Mouse (Mus musculus): Measurements from ENCODE around the gene Mrpl2. TPM values are rescaled to one million over a fixed set of nuclear protein-coding genes. Genes with fewer than 3 reads are reported as not detected.

Mrpl2 gene
- polyA plus RNA-seq, 1 experiment from 2014 or later = 108 TPM

- no peaks in the 10 kb centered on the region for H3K9me3 ChIP-seq (replicated peaks; ENCODE audit: control insufficient read depth, low read length)
- WGBS = 89% methylated on average over 5 of the region's 5 CpGs
- no peak overlapping the region for H3K4me2 ChIP-seq (ENCODE audit: low read length)
- H3K4me3 ChIP-seq (ENCODE audit: low read depth, low read length) = no peak overlapping the region
- no peaks in the 10 kb centered on the region for H3K27me3 ChIP-seq (replicated peaks; ENCODE audit: control insufficient read depth, insufficient read depth, low read length)
- no peaks in the 10 kb centered on the region for H3K4me1 ChIP-seq (ENCODE audit: control insufficient read depth, insufficient read depth, low read length)
- DNase-seq (ENCODE audit: low spot score) (no peak), ATAC-seq (no peak)
- no peak overlapping the region for H3K27ac ChIP-seq (ENCODE audit: low read depth, low read length)
- peaks cover 92% of the 10 kb centered on the region for H3K36me3 ChIP-seq (ENCODE audit: control insufficient read depth, insufficient read depth, low read length)
- H3K9ac ChIP-seq (ENCODE audit: low read length) = no peak overlapping the region
These were observed 16.7 kb downstream of the Mrpl2 start for GRCm38 (mm10) chr17:46662730-46663129.

DNA sequence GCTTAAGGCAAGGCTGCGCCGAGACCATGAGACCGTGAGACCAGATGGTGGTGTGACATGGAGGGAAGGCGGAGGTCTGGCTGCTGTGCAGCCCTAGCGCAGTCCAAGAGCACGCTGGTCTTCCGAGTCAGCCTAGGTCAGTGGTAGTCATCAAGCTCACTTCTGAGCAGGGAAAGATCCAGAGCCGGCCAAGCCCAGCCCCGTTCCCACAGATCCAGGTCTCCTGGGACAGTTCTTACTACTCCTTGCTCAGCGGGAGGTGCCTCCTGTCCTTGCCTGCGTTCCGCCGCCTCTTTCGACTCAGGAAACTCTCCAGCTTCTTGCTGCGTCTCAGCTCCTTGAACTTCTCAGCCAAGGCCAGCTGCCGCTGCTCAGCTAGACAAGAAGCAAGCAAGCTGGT, 21.7 kb downstream of the Mrpl2 start:
- H3K4me3 ChIP-seq (ENCODE audit: low read depth, low read length) = no peak overlapping the region
- no peak for ATAC-seq
- no peaks in the 10 kb centered on the region for H3K4me1 ChIP-seq (ENCODE audit: control insufficient read depth, insufficient read depth, low read length)
- DNase-seq (ENCODE audit: low spot score) = no peak
- WGBS = 98% methylated on average over 16 of the region's 16 CpGs
- no peak overlapping the region for H3K9ac ChIP-seq (ENCODE audit: low read length)
- no peak overlapping the region for H3K4me2 ChIP-seq (ENCODE audit: low read length)
- no peaks in the 10 kb centered on the region for H3K27me3 ChIP-seq (replicated peaks; ENCODE audit: control insufficient read depth, insufficient read depth, low read length)
- H3K9me3 ChIP-seq (replicated peaks; ENCODE audit: control insufficient read depth, low read length) = no peaks in the 10 kb centered on the region
- no peak overlapping the region for H3K27ac ChIP-seq (ENCODE audit: low read depth, low read length)
- peaks cover 80% of the 10 kb centered on the region for H3K36me3 ChIP-seq (ENCODE audit: control insufficient read depth, insufficient read depth, low read length)

- Histone ChIP-seq H3K9me3 (replicated peaks; ENCODE audit: control insufficient read depth, low read length) (no peaks in the 10 kb centered on the region), H3K36me3 (ENCODE audit: control insufficient read depth, insufficient read depth, low read length) (peaks cover 60% of the 10 kb centered on the region), H3K27me3 (replicated peaks; ENCODE audit: control insufficient read depth, insufficient read depth, low read length) (no peaks in the 10 kb centered on the region), H3K4me2 (ENCODE audit: low read length) (no peak overlapping the region), H3K4me3 (ENCODE audit: low read depth, low read length) (no peak overlapping the region), H3K4me1 (ENCODE audit: control insufficient read depth, insufficient read depth, low read length) (peaks cover 6% of the 10 kb centered on the region; the same call in 1 of the 2 replicates), H3K9ac (ENCODE audit: low read length) (no peak overlapping the region), H3K27ac (ENCODE audit: low read depth, low read length) (no peak overlapping the region)
- DNase-seq (ENCODE audit: low spot score) = no peak
- 96% methylated on average over 10 of the region's 10 CpGs for WGBS
- ATAC-seq = no peak
These were observed 23.9 kb downstream of the Mrpl2 start for GRCm38 (mm10) chr17:46669911-46670310.

DNA sequence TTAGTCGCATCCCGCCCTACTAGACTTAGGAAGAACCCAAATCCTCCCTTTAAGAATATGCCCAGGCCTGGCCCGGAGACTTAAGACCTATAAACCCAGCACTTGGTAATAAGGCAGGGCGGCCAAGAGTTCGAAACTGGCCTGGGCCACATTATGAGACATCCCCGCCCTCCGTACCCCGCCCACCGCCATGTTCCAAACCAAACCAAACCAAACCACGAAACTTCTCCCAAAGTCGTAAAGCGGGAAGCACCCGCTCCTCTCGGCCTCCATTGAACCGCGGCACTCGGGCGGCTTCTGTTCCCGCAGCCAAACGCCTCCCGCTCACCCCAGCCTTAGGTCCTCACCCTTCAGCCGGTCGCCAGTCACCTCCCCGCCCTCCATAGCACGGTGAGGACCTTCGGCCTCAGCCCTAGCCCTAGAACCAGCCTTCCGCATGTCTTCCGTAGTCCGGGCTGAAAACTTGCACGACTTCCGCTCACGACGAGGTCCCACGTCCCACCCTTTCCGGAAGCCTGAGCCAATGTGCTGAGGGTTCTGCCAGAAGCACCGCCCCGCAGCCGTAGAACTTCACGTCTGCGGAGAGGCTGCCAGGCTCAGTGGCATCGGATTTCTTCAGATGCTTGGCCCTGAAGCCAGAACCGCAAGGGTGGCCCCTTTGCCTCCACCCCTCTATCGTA, 28.0 kb downstream of the Mrpl2 start, which contains the start of gene Rrp36:
TSS of gene Rrp36 (minus strand) at position 503 of the 680 bp plus-strand sequence.
- peak within 1 kb of the TSS; percentile 67 for H3K4me3 ChIP-seq (ENCODE audit: low read depth, low read length)
- peak; percentile 95 for ATAC-seq
- DNase-seq (ENCODE audit: low spot score) = peak; percentile 96
- H3K9ac ChIP-seq (ENCODE audit: low read length) = peak within 1 kb of the TSS; percentile 74
- WGBS = under 1% methylated on average over 43 of the region's 43 CpGs
- no peaks in the 10 kb centered on the region for H3K9me3 ChIP-seq (replicated peaks; ENCODE audit: control insufficient read depth, low read length)
- peak within 1 kb of the TSS; percentile 49 for H3K27ac ChIP-seq (ENCODE audit: low read depth, low read length)
- H3K36me3 ChIP-seq (ENCODE audit: control insufficient read depth, insufficient read depth, low read length) = peaks cover 63% of the 10 kb centered on the region
- H3K27me3 ChIP-seq (replicated peaks; ENCODE audit: control insufficient read depth, insufficient read depth, low read length) = no peaks in the 10 kb centered on the region
- H3K4me2 ChIP-seq (ENCODE audit: low read length) = peak within 1 kb of the TSS; percentile 91
- peaks cover 8% of the 10 kb centered on the region for H3K4me1 ChIP-seq (ENCODE audit: control insufficient read depth, insufficient read depth, low read length)

DNA sequence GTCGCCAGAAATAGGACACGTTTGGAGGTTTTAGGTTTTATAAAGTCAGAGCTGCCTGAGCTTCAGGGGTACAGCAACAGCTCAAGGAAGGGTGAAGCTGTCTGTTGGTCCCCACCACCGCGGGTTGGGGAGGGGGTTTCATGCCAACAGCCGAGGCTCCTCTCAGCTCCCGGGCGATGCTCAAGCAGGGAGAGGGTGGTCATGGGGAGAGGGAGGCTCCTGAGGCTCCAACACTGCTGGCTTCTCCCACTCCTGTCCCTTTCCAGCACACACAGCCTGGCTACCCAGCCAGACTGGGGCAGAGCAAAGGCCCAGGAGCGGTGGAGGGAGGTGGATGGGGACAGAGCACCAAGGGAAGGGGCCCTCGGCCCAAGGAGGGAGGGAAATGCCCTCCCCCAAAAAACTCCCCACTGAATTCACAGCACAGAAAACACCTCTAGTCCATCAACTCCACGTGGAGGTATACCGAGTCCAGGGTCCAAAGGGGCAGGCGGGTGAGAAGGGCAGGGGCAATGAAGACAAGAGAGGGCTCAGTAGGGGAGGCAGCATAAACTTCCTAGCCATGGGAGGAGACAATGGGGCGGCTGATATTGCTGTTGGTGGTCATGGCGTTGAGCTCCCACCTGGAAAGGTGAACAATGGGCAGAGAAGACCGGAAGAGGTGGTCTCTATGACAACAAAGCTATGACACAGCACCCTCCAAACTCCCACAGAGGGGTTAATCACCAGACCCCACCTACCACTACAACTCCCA, 28.7 kb downstream of the Mrpl2 start:
- Histone ChIP-seq H3K27ac (ENCODE audit: low read depth, low read length) (peak overlapping the region; percentile 10), H3K4me2 (ENCODE audit: low read length) (peak overlapping the region; percentile 91), H3K4me1 (ENCODE audit: control insufficient read depth, insufficient read depth, low read length) (peaks cover 15% of the 10 kb centered on the region), H3K9ac (ENCODE audit: low read length) (peak overlapping the region; percentile 3; the same call in 1 of the 2 replicates), H3K36me3 (ENCODE audit: control insufficient read depth, insufficient read depth, low read length) (peaks cover 56% of the 10 kb centered on the region), H3K9me3 (replicated peaks; ENCODE audit: control insufficient read depth, low read length) (no peaks in the 10 kb centered on the region), H3K27me3 (replicated peaks; ENCODE audit: control insufficient read depth, insufficient read depth, low read length) (no peaks in the 10 kb centered on the region), H3K4me3 (ENCODE audit: low read depth, low read length) (peak overlapping the region; percentile 67)
- no peak for DNase-seq (ENCODE audit: low spot score)
- peak; percentile 28 for ATAC-seq
- WGBS = 24% methylated on average over 15 of the region's 15 CpGs

DNA sequence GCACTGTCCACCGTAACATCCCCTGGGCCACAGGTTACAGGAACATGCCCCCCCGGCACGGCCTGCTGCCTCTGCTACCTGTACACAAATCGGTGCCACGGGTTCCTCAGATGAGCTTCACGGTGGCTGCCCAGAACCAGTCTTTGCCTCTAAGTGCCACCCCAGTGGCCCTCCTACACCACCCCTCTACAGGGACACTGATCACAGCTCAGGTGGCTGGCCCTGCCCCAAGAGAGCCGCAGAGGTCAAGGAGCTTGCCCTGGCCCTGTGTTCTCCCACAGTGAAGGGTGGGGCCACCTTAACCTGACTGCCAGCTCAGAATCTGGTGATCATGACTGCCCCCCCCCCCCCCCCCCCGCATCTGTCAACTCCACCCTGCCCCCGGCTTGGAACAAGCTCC, 32.4 kb downstream of the Mrpl2 start, which contains the start of gene Mea1:
TSS of gene Mea1 (plus strand) at position 378 of the 400 bp plus-strand sequence.
- DNase-seq (ENCODE audit: low spot score) = no peak
- H3K9me3 ChIP-seq (replicated peaks; ENCODE audit: control insufficient read depth, low read length) = no peaks in the 10 kb centered on the region
- H3K4me2 ChIP-seq (ENCODE audit: low read length) = peak within 1 kb of the TSS; percentile 77
- 92% methylated on average over 8 of the region's 9 CpGs for WGBS
- peaks cover 21% of the 10 kb centered on the region for H3K4me1 ChIP-seq (ENCODE audit: control insufficient read depth, insufficient read depth, low read length)
- peaks cover 45% of the 10 kb centered on the region for H3K36me3 ChIP-seq (ENCODE audit: control insufficient read depth, insufficient read depth, low read length)
- H3K9ac ChIP-seq (ENCODE audit: low read length) = peak within 1 kb of the TSS; percentile 76
- H3K4me3 ChIP-seq (ENCODE audit: low read depth, low read length) = peak within 1 kb of the TSS; percentile 80
- H3K27me3 ChIP-seq (replicated peaks; ENCODE audit: control insufficient read depth, insufficient read depth, low read length) = no peaks in the 10 kb centered on the region
- no peak within 1 kb of the TSS for H3K27ac ChIP-seq (ENCODE audit: low read depth, low read length)
- ATAC-seq = no peak

GRCm38 (mm10) chr17:46678911-46679310, 32.9 kb downstream of the Mrpl2 start:
- peaks cover 50% of the 10 kb centered on the region for H3K36me3 ChIP-seq (ENCODE audit: control insufficient read depth, insufficient read depth, low read length)
- H3K27ac ChIP-seq (ENCODE audit: low read depth, low read length) = no peak overlapping the region
- peak overlapping the region; percentile 80; the same call in 1 of the 2 replicates for H3K4me3 ChIP-seq (ENCODE audit: low read depth, low read length)
- H3K4me2 ChIP-seq (ENCODE audit: low read length) = peak overlapping the region; percentile 77
- WGBS = 70% methylated on average over 9 of the region's 9 CpGs
- ATAC-seq = no peak
- peak overlapping the region; percentile 76 for H3K9ac ChIP-seq (ENCODE audit: low read length)
- peaks cover 18% of the 10 kb centered on the region for H3K4me1 ChIP-seq (ENCODE audit: control insufficient read depth, insufficient read depth, low read length)
- no peaks in the 10 kb centered on the region for H3K27me3 ChIP-seq (replicated peaks; ENCODE audit: control insufficient read depth, insufficient read depth, low read length)
- no peaks in the 10 kb centered on the region for H3K9me3 ChIP-seq (replicated peaks; ENCODE audit: control insufficient read depth, low read length)
- no peak for DNase-seq (ENCODE audit: low spot score)

DNA sequence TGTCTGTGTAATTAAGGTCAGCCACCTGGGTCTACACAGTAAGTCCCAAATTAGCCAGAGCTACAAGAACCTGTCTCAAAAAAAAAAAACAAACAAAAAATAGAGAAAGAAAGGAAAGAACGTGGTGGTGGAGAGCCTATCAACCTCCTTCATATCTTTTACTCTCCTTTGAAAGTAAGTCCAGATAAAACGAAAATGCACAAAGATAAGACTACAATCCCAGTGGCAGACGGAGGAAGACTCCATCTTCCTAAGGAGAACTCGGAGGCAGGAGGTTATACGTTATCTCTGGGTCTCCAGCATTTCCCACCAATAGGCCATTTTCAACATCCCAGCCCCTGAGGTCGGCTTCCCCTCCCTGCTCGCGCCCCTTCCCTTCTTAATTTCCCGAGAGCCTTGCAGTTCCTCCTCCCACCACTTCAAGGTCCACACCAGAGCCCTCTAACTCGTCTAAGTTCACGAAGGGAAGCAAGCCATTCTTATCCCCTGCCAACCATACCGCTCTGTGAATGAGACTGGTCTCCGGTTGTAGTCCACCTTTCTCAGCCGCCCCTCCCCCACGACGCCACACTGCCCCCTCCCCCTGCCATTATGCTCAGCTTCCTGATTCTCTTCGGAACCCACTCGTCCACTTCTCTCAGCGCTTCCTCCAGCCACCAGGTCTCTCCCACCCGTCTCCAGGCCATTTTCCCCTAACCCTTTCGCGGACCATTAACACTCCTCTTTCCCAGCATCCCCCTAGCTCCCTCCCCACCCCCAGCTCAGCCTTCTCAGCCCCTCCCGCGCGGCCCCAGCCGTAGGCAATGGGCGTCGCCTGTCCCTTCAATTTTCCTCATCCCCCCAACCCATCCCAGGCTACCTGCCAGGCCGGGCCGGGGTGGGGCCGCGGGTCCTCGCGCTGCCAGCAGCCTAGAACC, 34.1 kb downstream of the Mrpl2 start:
- Histone ChIP-seq H3K4me2 (ENCODE audit: low read length) (peak overlapping the region; percentile 77), H3K9me3 (replicated peaks; ENCODE audit: control insufficient read depth, low read length) (no peaks in the 10 kb centered on the region), H3K4me3 (ENCODE audit: low read depth, low read length) (peak overlapping the region; percentile 80), H3K4me1 (ENCODE audit: control insufficient read depth, insufficient read depth, low read length) (peaks cover 18% of the 10 kb centered on the region), H3K27ac (ENCODE audit: low read depth, low read length) (peak overlapping the region; percentile 80), H3K9ac (ENCODE audit: low read length) (peak overlapping the region; percentile 76), H3K36me3 (ENCODE audit: control insufficient read depth, insufficient read depth, low read length) (peaks cover 58% of the 10 kb centered on the region), H3K27me3 (replicated peaks; ENCODE audit: control insufficient read depth, insufficient read depth, low read length) (no peaks in the 10 kb centered on the region)
- WGBS = 1% methylated on average over 34 of the region's 34 CpGs
- DNase-seq (ENCODE audit: low spot score) (peak; percentile 61), ATAC-seq (peak; percentile 15)
